Mouse (Mus musculus) layer of hippocampus, adult 6 months (tissue): ENCODE results near the gene Otos. TPM values are rescaled to one million over a fixed set of nuclear protein-coding genes. Genes with fewer than 3 reads are reported as not detected.

Experiments used
- long read RNA-seq, 2 experiments: library from polyadenylated mRNA; unstranded; transcript quantifications; one replicate each; pipeline ENCODE4 v2.0.0; 2019 to 2020
- polyA plus RNA-seq: library from polyadenylated mRNA; unstranded; fragments of <200 nt; fragmentation: Nextera tagmentation; gene quantifications from 2 replicates; pipeline ENCODE4 v1.2.3, GENCODE M21; 2021

The Otos gene
- 2.0 and 3.1 TPM in 2 replicates for polyA plus RNA-seq
- long read RNA-seq, experiment 1, partial matches to known transcripts = 0 of 5 reads
- long read RNA-seq, experiment 1, other reads (novel, unspliced or antisense) = 5 of 5 reads
- long read RNA-seq, experiment 2, partial matches to known transcripts = 1 of 1 reads
- long read RNA-seq, experiment 2, other reads (novel, unspliced or antisense) = 0 of 1 reads

GRCm38 (mm10) chr1:92648673-92649072 lies at the start of gene Otos:
TSS of gene Otos (minus strand) at chr1:92648841.

GRCm38 (mm10) chr1:92641514-92642272 lies 6.9 kb downstream of the Otos start, which contains the start of gene Cops9:
TSS of gene Cops9 (minus strand) at chr1:92641985.

GRCm38 (mm10) chr1:92617488-92617887 lies 31.2 kb downstream of the Otos start, which contains the start of gene Olfr12:
TSS of gene Olfr12 (plus strand) at chr1:92617788.

GRCm38 (mm10) chr1:92605482-92605881 lies 43.2 kb downstream of the Otos start, which contains the start of gene Olfr1410:
TSS of gene Olfr1410 (plus strand) at chr1:92605782.

Other genes starting within 250 kb of the Otos start
- gene Ndufa10, start 175.0 kb downstream of the Otos start, polyA plus RNA-seq = 449 and 471 TPM in 2 replicates
- gene Olfr1416, start 163.7 kb downstream of the Otos start, polyA plus RNA-seq = not detected in 2 replicates
- not detected in 2 replicates for gene Olfr1415, start 152.7 kb downstream of the Otos start, polyA plus RNA-seq
- not detected in 2 replicates for gene Olfr1414, start 130.2 kb downstream of the Otos start, polyA plus RNA-seq
- not detected in 2 replicates for gene Olfr1413, start 77.5 kb downstream of the Otos start, polyA plus RNA-seq
- not detected in 2 replicates for gene Olfr1412, start 63.1 kb downstream of the Otos start, polyA plus RNA-seq
- not detected in 2 replicates for gene Olfr1411, start 54.4 kb downstream of the Otos start, polyA plus RNA-seq
- not detected in 2 replicates for gene Olfr1410, start 43.1 kb downstream of the Otos start, polyA plus RNA-seq
- gene Olfr12, start 31.1 kb downstream of the Otos start, polyA plus RNA-seq = not detected in 2 replicates
- gene Cops9, start 6.9 kb downstream of the Otos start, polyA plus RNA-seq = 996 and 1,070 TPM in 2 replicates
- gene Gpc1, start 182.8 kb upstream of the Otos start, polyA plus RNA-seq = 16.3 and 17.8 TPM in 2 replicates